Mouse (Mus musculus): ENCODE results near the gene Espl1. TPM values are rescaled to one million over a fixed set of nuclear protein-coding genes. Genes with fewer than 3 reads are reported as not detected.

Espl1 gene
- polyA plus RNA-seq, 1 experiment = 1.9 TPM

DNA sequence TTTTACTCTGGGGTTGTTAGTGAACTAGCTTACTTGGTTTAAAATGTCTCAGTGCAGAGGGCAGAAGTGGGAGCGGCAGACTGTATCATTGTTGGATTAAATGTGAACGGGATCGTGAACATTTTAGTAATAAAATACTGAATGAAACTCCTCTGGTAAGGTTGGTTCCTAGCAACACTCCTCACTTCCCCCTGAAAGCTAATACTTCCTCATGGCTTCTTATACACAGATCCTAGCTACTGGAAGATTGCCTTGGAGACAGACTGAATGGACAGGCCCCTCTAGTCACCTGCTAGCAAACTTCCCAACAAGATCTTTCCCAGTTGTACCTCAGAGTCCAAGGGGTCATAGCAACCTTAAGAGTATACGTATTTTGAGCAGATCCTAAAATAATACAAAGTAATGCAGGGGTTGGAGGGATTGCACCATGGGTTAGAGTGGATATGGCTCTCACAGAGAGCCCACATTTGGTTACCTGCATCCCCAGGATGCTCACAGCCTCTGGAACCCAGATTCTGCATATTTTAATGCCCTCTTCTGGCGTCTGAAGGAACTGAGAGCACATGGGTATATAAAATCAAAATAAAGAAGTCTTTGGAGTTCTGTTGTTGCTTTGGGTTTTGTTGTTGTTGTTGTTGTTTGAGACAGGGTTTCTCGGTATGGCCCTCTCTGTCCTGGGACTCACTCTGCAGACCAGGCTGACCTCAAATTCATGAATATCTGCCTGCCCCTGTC lies 21.9 kb upstream of the Espl1 start:
- no peak for DNase-seq (ENCODE audit: low spot score)

DNA sequence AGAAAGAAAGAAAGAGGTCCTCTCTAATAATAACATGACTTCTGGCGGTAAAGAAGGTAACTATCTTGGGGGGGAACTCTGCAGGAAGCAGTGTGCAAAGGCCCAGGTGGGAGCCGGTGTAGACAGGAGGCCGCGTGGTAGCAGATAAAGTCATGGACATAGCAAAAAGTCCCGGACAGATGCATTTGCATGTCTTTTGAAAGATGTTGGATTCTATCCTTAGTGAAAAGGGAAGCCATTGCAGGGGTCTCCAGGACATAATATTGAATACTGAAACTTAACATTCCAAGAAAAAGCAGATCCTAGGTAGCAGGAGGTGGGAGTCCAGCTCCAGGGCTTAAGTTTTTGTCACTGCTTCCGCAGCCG lies 17.4 kb upstream of the Espl1 start:
- no peak for DNase-seq (ENCODE audit: low spot score)

DNA sequence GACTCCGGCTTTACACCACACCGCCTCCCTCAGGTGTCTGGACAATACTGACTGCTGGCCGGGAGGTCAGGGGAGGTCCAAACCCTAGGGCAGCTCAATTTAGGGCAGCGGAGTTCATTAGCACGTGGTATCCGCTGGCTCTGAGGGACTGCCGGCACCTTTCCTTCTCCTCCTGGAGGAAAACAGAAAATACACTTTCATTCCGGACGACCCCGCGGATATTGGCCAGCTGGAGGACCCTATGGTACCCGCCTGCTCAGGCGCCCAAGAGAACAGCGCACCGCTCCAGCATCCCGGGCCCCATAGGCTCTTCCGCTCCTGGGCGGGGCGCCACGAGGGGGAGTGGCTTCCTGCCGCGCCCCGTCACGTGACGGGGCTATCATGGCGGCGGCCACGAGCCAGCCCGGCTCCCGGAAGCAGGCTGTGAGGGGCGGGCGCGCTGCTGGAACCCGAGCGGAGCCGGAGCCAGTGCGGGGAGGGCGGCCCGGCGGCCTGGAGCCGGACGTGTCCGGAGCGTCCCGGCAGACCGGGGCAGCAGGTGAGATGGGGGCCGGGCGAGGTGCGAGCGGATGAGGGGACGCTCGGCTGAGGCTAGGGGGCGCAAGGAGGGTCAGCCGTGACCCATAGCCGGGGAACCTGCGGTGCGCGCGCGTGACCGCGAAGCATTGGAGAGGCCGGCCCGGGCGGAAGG lies 16.8 kb upstream of the Espl1 start, which contains the start of gene Mfsd5:
Gene Mfsd5, plus strand, starts transcription at position 363 of the 691 bp plus-strand sequence.
- peak; percentile 91 for DNase-seq (ENCODE audit: low spot score)

DNA sequence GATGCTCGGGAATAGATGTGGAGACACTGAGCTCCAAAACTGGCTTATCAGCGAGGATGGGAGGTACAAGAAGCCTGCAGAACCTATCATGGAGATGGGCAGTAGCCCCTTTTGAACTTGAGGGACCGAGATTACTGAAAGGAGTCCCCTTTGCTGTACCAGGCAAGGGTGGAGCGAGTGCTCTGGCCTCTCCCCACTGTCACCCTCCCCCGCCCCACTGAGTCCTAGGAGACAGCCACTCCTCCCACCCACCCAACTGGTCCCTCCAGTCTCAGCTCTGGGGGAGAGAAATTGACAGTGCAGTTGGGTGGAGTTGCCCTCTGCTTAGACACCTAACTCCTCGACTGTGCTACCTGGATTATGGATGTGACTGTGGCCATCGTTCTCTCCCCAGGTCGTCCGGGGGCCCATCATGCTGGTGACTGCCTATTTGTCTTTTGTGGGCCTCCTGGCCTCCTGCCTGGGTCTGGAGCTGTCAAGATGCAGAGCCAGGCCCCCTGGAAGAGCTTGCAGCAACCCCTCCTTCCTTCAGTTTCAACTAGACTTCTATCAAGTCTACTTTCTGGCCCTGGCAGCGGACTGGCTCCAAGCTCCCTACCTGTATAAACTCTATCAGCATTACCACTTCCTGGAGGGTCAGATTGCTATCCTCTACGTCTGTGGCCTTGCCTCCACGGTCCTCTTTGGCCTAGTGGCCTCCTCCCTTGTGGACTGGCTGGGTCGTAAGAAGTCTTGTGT lies 16.1 kb upstream of the Espl1 start:
- no peak for DNase-seq (ENCODE audit: low spot score)

DNA sequence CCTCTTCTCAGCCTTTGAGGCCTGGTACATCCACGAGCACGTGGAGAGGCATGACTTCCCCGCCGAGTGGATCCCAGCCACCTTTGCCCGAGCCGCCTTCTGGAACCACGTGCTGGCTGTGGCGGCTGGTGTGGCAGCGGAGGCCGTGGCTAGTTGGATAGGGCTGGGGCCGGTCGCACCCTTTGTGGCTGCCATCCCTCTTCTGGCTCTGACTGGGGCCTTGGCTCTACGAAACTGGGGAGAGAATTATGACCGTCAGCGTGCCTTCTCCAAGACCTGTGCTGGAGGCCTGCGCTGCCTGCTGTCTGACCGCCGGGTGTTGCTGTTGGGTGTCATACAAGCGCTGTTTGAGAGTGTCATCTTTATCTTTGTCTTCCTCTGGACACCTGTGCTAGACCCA lies 15.4 kb upstream of the Espl1 start:
- DNase-seq (ENCODE audit: low spot score) = no peak

DNA sequence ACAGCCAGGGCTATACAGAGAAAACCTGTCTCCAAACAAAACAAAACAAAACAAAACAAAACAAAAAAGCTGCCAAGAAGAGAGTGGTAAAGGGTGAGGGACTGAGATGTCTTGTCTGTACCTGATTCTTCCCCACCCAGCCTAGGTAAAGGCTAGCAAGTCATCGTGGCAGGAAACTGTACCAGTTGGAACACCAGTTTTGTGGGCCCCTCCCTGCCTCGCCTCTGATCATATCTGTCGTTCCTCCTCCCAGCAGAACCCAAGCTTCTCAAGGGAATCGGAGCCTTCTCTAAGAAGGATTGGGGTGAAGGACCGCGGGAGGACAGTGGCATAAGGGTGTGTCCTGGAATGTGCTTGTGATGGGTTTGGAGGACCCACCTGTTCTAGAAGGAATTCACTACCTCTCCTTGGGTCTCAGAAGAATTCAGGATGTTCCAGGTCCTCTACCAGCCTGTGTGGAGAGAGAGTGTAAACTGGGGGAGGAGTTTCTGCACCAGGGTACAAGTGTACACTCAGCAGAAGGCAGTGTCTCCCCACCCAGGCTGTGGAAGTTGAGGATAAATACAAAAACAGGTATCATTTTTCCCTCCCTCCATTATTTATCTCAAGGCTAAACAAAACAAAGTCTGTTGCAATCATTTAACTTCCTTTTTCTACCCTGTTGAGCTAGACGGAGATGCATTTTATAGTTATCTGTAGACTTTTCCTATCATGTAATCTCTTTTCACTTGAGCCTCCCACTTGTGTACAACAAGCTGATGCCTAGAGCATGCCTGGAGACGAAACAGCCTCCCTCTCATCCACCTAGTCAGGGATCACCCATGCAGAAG lies 13.4 kb upstream of the Espl1 start:
- no peak for DNase-seq (ENCODE audit: low spot score)

DNA sequence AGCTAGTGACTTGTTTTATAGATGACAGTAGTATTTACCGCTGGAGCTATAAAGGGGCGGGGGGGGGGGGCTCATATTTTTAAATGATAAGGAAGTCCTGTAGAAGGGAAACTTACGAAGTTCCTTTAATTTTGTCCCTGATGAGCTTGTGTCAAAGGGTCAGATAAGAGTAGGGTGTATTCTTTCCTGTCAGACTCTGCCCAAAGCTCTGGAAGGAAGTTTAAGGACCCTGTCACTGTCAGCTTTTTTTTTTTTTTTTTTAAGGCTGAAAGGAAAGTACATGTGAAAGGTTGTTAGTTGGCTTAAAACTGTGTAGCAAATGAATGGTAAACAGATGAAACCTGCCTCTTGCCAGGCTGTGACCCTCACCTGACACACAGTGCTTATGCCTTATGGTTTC lies 12.4 kb upstream of the Espl1 start:
- DNase-seq (ENCODE audit: low spot score) = no peak

DNA sequence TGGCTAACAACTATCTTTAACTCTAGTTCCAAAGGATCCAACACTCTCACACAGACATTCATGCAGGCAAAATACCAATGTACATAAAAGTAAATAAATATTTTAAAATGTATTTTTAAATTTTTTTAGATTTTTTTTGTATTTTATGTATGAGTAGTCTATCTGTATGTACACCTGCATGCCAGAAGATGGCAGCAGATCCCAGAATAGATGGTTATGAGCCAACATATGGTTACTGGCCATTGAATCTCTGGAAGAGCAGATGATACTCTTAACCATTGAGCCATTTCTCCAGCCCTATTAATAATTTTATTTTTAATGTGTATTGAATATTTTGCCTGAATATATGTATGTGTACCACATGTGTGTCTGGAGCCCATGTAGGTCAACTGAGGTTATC lies 8.7 kb upstream of the Espl1 start:
- no peak for DNase-seq (ENCODE audit: low spot score)

DNA sequence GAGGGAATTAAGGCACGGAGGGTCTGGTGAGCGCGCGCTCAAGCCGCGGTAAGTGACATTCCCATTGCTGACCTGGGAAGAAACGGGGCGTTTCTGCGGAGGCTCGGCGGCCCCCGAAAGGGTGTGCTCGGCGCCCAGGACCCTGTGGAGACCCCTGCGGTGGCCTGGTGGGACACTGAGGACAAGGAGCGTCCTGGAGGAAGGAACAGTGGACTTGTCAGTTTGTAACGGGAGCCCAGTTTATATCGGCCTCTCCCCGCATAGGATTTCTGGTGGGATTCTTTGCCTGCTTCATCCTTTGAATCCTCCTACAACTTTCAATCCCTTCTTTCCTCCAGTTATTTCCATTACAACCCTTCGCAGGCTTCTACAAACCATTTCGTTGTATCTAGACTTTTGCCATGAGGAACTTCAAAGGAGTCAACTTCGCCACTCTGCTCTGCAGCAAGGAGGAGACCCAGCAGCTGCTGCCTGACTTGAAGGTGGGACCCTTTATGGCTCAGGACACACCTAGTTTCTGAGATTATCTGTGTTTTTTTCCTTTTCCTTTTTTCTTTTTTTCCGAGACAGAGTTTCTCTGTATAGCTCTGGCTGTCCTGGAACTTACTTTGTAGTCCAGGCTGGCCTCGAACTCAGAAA lies 421 bp downstream of the Espl1 start:
- no peak for DNase-seq (ENCODE audit: low spot score)

DNA sequence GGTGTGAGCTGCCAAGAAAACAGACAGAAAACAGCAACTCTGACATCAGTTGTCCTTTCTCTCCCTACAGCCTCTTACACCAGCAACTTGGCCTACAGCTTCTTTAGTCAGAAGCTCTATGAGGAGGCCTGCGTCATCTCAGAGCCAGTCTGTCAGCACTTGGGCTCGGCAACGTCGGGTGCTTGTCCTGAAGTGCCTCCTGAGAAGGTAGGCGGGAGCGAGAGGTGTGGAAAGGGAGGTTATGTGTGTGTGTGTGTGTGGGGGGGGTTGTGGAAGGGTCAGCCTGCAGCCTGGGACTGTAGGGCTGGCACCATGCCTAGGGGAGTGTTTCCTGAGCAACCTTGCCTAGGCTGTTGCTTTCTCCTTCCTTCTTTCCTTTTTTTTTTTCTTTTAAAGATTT lies 6.5 kb downstream of the Espl1 start:
- DNase-seq (ENCODE audit: low spot score) = no peak

DNA sequence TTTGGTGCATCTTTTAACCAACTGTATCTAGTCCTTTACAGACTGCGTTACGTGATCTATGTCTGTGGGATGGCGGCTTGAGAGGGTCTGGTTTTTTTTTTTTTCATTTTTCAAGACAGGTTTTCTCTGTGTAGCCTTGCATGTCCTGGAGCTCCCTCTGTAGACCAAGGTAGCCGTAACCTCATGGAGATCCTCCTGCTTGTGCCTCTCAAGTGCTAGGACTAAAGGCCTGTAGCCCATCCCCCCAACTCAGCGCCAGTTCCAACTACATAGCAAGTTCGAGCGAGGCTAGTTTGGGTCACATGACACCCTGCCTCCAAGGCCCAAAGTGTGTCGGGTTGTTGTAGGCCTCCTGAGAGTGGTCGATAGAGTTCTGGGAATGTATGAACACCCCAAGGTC lies 12.7 kb downstream of the Espl1 start:
- DNase-seq (ENCODE audit: low spot score) = no peak

DNA sequence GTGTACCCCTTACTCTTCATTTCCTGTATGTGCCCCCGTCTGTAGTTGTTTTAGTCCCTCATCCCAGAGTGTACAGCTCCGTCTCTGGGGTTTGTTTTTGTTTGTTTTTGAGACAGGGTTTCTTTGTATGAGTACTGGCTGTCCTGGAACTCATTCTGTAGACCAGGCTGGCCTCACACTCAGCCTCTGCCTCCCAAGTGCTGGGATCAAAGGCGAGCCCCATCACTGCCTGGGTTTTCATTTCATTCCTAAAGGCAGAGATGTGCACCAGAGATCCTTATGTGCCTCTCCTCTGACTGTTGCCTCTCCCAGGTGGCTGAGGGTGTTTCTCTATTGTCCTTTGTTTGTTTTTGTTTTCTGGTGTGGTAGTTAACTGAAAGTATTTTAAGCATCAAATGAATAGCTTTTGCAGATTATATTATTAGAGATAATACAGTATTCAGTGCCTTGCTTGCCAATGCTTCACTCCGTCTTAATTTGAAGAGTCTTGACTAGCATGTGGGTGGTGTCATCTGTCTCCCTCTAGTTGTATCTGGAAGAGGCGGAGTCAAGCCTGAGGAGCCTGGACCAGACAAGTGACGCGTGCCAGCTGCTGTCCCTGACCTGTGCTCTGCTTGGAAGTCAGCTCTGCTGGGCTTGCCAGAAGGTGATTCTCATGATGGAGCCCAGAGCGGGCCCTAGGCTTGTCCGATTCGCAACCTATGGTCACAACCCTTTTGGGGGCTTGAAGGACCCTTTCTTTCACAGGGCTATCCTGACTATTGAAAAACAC lies 14.2 kb downstream of the Espl1 start:
- DNase-seq (ENCODE audit: low spot score) = no peak

DNA sequence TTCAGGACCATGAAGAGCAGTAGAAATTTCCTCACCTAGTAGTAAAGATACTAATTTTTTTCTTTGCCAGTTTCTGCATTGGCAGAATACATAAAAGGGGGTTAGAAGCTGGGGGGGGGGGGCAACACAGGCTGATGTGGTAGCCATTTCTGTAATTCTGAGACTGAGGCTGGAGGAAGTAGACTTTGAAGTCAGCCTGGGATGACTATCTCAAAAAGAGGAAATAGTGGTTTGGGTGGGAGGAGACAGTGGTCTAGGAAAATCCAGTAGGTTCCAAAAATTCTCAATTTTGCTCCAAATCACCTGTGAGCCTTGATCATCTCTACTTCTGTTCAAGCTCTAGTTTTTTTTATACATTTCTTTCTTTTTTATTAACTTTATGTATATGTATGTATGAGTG lies 15.4 kb downstream of the Espl1 start:
- DNase-seq (ENCODE audit: low spot score) = no peak

DNA sequence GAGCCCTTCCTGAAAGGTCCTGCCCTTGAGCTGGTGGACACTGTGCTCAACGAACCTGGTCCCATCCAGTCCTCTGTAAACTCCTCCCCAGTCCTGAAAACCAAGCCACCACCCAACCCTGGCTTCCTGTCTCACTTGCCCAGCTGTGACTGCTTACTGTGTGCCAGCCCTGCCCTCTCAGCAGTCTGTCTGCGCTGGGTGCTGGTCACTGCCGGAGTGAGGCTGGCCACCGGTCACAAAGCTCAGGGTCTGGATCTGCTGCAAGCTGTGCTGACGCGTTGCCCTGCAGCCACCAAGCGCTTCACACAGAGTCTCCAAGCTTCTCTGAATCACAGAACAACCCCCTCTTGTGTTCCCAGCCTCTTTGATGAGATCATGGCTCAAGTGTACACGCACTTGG lies 19.2 kb downstream of the Espl1 start:
- DNase-seq (ENCODE audit: low spot score) = no peak

DNA sequence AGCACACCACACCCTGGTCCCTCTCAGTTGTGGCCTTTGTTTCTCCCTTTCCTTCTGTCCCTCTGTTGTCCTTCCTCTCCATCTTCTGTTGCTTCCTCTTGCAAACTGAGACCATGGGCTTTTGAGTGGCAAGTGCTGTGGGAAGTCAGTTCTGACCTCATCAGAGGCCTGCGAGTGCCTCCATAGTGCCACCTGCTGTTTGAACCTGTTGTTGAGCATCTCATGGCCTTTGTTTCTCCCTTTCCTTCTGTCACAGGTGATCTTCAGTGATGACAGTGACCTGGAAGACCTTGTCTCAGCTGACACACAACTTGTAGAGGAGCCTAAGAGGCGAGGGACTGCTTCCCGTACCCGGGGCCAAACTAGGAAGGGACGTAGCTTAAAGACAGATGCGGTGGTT lies 20.2 kb downstream of the Espl1 start:
- no peak for DNase-seq (ENCODE audit: low spot score)

DNA sequence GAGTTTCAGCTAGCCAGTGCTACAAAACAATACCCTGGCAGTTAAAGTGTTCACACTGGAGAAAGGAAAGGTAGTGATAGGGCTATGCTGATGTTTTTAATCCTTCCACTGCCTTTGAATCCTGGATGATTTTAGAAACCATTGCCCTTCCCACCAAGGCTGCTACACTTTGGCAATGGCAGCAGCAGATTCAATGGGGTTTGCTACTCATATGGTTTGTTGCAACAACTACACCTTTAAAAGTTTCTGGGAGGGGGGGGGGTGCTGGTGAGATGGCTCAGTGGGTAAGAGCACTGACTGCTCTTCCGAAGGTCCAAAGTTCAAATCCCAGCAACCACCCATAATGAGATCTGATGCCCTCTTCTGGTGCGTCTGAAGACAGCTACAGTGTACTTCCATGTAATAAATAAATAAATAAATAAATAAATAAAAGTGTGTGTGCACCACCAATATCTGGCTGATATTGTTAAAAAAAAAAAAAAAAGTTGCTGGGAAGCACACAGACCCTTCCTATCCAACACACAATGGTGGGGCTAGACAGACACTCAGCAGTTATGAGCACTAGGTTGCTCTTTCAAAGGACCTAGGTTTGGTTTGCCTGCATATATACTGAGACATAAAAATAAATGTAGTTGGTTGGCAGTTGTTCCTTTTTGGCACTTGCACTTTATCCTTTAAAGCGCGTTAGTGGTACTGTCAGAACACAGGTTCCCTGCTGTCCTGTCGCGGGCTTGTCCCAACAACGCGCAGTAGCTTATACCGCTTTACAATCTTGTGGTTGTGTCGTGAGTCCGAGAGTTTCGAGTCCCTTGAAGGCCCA lies 28.8 kb downstream of the Espl1 start:
- DNase-seq (ENCODE audit: low spot score) = no peak

DNA sequence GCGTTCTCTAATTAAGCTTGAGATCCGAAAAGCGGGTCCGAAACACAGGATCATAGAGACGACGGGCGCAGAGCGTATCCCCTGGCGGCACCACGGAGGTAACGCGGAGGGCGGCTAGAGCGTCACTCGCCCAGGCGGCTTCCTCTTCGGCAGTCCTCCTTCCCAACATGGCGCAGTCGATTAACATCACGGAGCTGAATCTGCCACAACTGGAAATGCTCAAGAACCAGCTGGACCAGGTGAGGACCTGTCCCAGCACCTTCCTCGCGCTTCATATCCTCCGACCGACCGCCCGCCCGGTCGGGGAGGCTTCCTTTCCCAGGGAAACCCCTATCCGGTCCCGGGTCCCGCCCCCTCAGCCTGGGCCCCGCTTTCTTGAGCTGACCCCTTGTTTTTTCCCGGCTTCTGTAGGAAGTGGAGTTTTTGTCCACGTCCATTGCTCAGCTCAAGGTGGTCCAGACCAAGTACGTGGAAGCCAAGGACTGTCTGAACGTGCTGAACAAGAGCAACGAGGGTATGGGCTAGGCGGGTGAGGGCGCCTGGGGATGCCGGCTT lies 30.0 kb downstream of the Espl1 start, which contains the start of gene Pfdn5:
Gene Pfdn5, plus strand, starts transcription at position 95 of the 555 bp plus-strand sequence.
- peak; percentile 71 for DNase-seq (ENCODE audit: low spot score)

DNA sequence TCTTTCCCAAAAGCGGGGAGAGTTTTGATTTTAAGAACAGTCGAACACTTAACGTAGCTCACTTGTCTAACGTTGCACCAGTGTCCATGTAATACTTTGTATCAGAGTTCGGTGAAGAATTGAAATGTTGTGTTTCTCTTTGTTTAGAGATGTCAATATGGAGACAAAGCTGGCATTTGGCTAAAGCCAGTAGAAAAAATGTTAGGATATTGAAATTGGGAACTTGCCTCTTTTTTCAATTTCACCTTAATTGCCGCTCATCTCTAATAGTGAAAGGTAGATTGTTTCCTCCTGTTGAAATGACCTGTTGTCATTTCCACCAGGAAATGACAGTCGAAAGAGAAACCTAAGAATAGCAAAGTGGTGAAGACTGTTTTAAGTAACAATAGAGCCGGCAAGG lies 30.8 kb downstream of the Espl1 start:
- no peak for DNase-seq (ENCODE audit: low spot score)

DNA sequence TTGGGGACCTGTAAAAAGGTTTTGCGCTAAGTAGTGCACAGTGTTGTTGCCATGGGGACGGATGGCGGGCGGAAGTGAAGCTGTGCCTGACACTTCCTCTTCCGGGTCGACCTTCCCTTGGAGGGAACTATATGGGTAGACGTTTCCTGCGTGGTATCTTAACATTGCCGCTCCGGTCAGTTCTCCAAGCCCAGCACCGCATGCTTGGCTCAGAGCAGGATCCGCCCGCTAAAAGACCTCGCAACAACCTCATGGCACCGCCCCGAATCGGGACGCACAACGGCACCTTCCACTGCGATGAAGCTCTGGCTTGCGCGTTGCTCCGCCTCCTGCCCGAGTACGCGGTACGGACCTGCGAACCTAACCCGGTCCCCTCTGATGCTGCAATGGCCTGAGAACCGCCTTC lies 35.5 kb downstream of the Espl1 start, which contains the start of gene Myg1:
Gene Myg1, plus strand, starts transcription at position 100 of the 406 bp plus-strand sequence.
- peak; percentile 65 for DNase-seq (ENCODE audit: low spot score)

Data from urinary bladder, adult 2 months (tissue).